Mouse (Mus musculus) activated CD4-positive, CD25-positive, alpha-beta regulatory T cell (primary cell): Measurements from ENCODE around the gene Tspear. TPM values are rescaled to one million over a fixed set of nuclear protein-coding genes. Genes with fewer than 3 reads are reported as not detected.

ENCODE experiments used
- polyA plus RNA-seq, 2 experiments: library from polyadenylated mRNA; unstranded; fragments of 100-300 nt; shearing (Covaris generic); gene quantifications; one replicate each; pipeline ENCODE4 v1.2.1; 2017

Tspear gene
- polyA plus RNA-seq, 2 experiments from 2014 or later, result 0.29 to 0.33 TPM

GRCm38 (mm10) chr10:77852559-77852958, 166.2 kb downstream of the Tspear start, which contains the start of gene Gm10318:
Gene Gm10318 (plus strand): TSS chr10:77852859.

GRCm38 (mm10) chr10:77861675-77862074, 175.3 kb downstream of the Tspear start, which contains the start of gene Gm3285:
Gene Gm3285 (plus strand): TSS chr10:77861975.

GRCm38 (mm10) chr10:77902211-77902893, 216.0 kb downstream of the Tspear start, which contains the start of gene Lrrc3:
Gene Lrrc3 (minus strand): TSS chr10:77902536.

Other genes starting within 250 kb of the Tspear start
- gene Fam207a, start 170.8 kb upstream of the Tspear start, polyA plus RNA-seq, result 10 to 100 TPM; 49.3 to 61.8 TPM
- 100 to 1,000 TPM; 393 to 587 TPM for gene Itgb2, start 156.3 kb upstream of the Tspear start, polyA plus RNA-seq
- 10 to 100 TPM; 80.5 to 89.8 TPM for gene Pttg1ip, start 104.8 kb upstream of the Tspear start, polyA plus RNA-seq
- 100 to 1,000 TPM; 101 to 149 TPM for gene Sumo3, start 80.5 kb upstream of the Tspear start, polyA plus RNA-seq
- not detected for gene Gm49325, start 80.4 kb upstream of the Tspear start, polyA plus RNA-seq
- 10 to 100 TPM; 44.2 to 47.5 TPM for gene Ube2g2, start 64.3 kb upstream of the Tspear start, polyA plus RNA-seq
- not detected for gene Gm19402, start 4.2 kb downstream of the Tspear start, polyA plus RNA-seq
- gene Gm9508, start 10.7 kb downstream of the Tspear start, polyA plus RNA-seq, result not detected
- gene Gm10272, start 20.1 kb downstream of the Tspear start, polyA plus RNA-seq, result not detected
- under 1 TPM in 1 of 2 experiments, not detected in 1; 0.65 TPM for gene Gm10024, start 24.9 kb downstream of the Tspear start, polyA plus RNA-seq
- gene Gm10142, start 29.2 kb downstream of the Tspear start, polyA plus RNA-seq, result not detected
- not detected for gene Krtap12-1, start 34.0 kb downstream of the Tspear start, polyA plus RNA-seq
- gene Gm10100, start 39.9 kb downstream of the Tspear start, polyA plus RNA-seq, result not detected
- not detected for gene Gm18596, start 56.1 kb downstream of the Tspear start, polyA plus RNA-seq
- not detected for gene Gm9736, start 64.8 kb downstream of the Tspear start, polyA plus RNA-seq
- not detected for gene Gm3233, start 73.1 kb downstream of the Tspear start, polyA plus RNA-seq
- not detected for gene Gm3238, start 84.8 kb downstream of the Tspear start, polyA plus RNA-seq
- gene Gm7138, start 90.4 kb downstream of the Tspear start, polyA plus RNA-seq, result not detected
- not detected for gene Gm3250, start 96.0 kb downstream of the Tspear start, polyA plus RNA-seq
- not detected for gene Gm7137, start 101.6 kb downstream of the Tspear start, polyA plus RNA-seq
- not detected for gene Gm9639, start 108.5 kb downstream of the Tspear start, polyA plus RNA-seq
- gene Gm19668, start 112.6 kb downstream of the Tspear start, polyA plus RNA-seq, result not detected
- not detected for gene Gm9507, start 125.3 kb downstream of the Tspear start, polyA plus RNA-seq
- not detected for gene Gm2696, start 128.1 kb downstream of the Tspear start, polyA plus RNA-seq
- gene Krtap10-4, start 140.5 kb downstream of the Tspear start, polyA plus RNA-seq, result under 1 TPM in 1 of 2 experiments, not detected in 1; 0.21 TPM
- not detected for gene Krtap10-10, start 149.4 kb downstream of the Tspear start, polyA plus RNA-seq
- gene Gm36176, start 160.2 kb downstream of the Tspear start, polyA plus RNA-seq, result not detected
- not detected for gene Gm10318, start 166.3 kb downstream of the Tspear start, polyA plus RNA-seq
- gene Gm3285, start 175.4 kb downstream of the Tspear start, polyA plus RNA-seq, result not detected
- under 1 TPM in 1 of 2 experiments, not detected in 1; 0.22 TPM for gene Lrrc3, start 216.0 kb downstream of the Tspear start, polyA plus RNA-seq